Mouse (Mus musculus) brain, adult 2 months (tissue): ENCODE measurements around the gene Cops7b.

Experiments
- DNase-seq: peaks from one replicate; pipeline ENCODE4 v3.0.0; 2011; ENCODE audit warnings: low read depth, low spot score

Gene Cops7b

DNA sequence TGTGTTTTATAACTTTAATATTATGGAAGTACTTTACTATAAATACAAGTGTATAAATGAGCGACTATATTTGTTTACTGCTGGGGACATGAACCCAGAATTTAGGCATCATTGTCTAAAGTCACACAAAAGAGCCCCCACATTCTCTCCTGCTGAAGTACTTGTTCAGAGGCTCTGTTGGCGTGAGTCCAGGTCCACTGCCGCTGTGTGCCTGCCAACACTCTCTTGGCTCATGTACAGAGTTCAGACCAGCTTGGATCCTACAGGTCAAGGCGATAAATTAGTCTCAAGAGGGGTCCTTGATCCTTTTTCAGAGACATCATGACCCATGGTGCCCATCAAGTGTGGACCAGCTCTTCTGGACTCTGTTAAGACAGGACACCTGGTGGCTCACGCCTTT is 74.4 kb downstream of the Cops7b start:
- no peak for DNase-seq
